Mouse (Mus musculus) neural tube, embryonic 14.5 days (tissue): ENCODE results near the gene Psmg3. TPM values are rescaled to one million over a fixed set of nuclear protein-coding genes. Genes with fewer than 3 reads are reported as not detected.

Source experiments
- ATAC-seq: fragments of 200-750 bp; cut with Nextera tagmentation; 2 replicates; pipeline ENCODE4 v1.8.0; 2017; ENCODE audit warnings: low read depth, mild to moderate bottlenecking, moderate TSS enrichment, moderate library complexity
- H3K27ac ChIP-seq: fragments of 300-500 bp; sonication (generic); 2 replicates; pipeline ENCODE4 v1.5.1; 2014; ENCODE audit warnings: low read depth, mild to moderate bottlenecking, control low read depth, low read length, moderate library complexity, mixed read lengths
- H3K27me3 ChIP-seq: fragments of 300-500 bp; sonication (generic); 2 replicates; pipeline ENCODE4 v1.6.1; 2014; ENCODE audit warnings: low read length; ENCODE audit not compliant: control insufficient read depth, insufficient read depth
- H3K36me3 ChIP-seq: fragments of 300-500 bp; sonication (generic); 2 replicates; pipeline ENCODE4 v1.6.1; 2014; ENCODE audit warnings: low read length, mixed read lengths; ENCODE audit not compliant: control insufficient read depth, insufficient read depth
- H3K4me1 ChIP-seq: fragments of 300-500 bp; sonication (generic); 2 replicates; pipeline ENCODE4 v1.6.1; 2014; ENCODE audit warnings: low read length; ENCODE audit not compliant: control insufficient read depth, insufficient read depth
- H3K4me2 ChIP-seq: fragments of 300-500 bp; sonication (generic); 2 replicates; pipeline ENCODE4 v1.6.1; 2014; ENCODE audit warnings: mild to moderate bottlenecking, low read depth, low read length, control low read depth
- H3K4me3 ChIP-seq: fragments of 300-500 bp; sonication (generic); 2 replicates; pipeline ENCODE4 v1.5.1; 2014; ENCODE audit warnings: low read depth, low read length, control low read depth, mixed read lengths
- H3K9ac ChIP-seq: fragments of 300-500 bp; sonication (generic); replicated peaks from 2 replicates; pipeline ENCODE4 v1.6.1; 2014; ENCODE audit warnings: low read depth, mild to moderate bottlenecking, control low read depth, low read length, mixed read lengths
- H3K9me3 ChIP-seq: fragments of 300-500 bp; sonication (generic); 2 replicates; pipeline ENCODE4 v1.6.1; 2016; ENCODE audit warnings: low read length; ENCODE audit not compliant: control insufficient read depth
- WGBS: fragments of 180-500 bp; shearing (Covaris S2); extraction: QIAGEN DNeasy Blood & Tissue Kit; methylation state at CpG from one replicate; pipeline ENCODE4 v1.1.7; 2014; 5-methylcytosine and 5-hydroxymethylcytosine counted together
- polyA plus RNA-seq: library from polyadenylated mRNA; unstranded; fragments of >200 nt; fragmentation: Nextera tagmentation; extraction: Ambion mirVana; gene quantifications from 2 replicates; pipeline ENCODE4 v1.2.1, GENCODE M21; 2014

Gene Psmg3
- polyA plus RNA-seq, 1 experiment from 2014 or later = 71.1 TPM

DNA sequence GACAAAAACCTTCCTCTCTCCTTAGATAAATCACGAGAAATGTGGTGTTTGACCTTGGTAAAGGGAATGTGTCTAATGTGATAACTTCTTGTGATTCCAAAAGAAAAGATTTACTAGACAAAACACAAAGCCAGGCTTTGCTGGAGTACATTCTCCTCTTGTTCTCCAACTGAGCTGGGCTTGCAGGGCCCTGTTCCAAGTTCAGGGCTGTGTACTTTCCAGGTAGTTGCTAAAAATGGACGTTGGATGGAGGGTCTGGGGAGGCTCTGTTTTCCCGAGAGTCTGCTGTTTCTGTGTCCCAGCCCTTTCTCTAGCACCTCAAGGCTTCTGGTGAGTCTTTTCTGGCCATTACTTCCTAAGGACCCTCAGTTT lies 33.7 kb downstream of the Psmg3 start:
- Histone ChIP-seq H3K4me2 (peak overlapping the region; percentile 100; the same call in 1 of the 2 replicates), H3K27me3 (no peaks in the 10 kb centered on the region), H3K36me3 (no peaks in the 10 kb centered on the region), H3K27ac (no peak overlapping the region), H3K4me1 (peaks cover 35% of the 10 kb centered on the region), H3K9me3 (no peaks in the 10 kb centered on the region), H3K9ac (0 out of 2 replicates have a peak overlapping the region, but pooled peaks have one; percentile 21), H3K4me3 (no peak overlapping the region)
- ATAC-seq = no peak
- WGBS = 57% methylated on average over 3 of the region's 3 CpGs

DNA sequence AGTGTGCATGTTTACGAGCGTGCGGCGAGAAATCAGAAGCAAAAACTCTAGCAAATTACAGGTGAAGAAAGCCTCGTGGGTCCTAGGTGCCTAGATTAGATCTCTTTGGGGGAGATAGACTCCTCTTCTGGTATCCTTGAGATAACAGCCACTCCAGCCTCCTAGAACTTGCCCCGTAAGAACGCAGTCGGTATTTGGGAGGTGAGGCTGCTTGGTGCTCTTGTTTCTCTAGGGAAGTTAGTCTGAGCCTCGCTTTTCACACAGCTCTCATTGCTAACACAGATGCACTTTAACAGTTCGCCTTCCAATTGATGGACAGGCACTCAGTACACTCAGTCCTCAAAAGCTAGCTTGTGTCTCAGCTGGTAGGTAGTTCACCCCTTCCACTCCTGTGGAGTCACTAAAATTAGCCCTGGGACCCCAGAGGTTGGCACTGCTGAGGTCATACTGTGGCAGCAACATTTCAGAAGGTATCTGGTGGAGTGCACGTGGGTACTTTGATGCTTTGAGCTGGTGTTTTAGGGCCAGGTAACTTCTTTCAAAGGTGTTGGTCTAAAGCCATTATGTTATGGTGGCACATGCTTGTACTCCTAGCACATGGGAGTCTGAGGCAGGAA lies 34.4 kb downstream of the Psmg3 start:
- 18% methylated on average over 11 of the region's 11 CpGs for WGBS
- ATAC-seq = no peak
- no peak overlapping the region for H3K27ac ChIP-seq

DNA sequence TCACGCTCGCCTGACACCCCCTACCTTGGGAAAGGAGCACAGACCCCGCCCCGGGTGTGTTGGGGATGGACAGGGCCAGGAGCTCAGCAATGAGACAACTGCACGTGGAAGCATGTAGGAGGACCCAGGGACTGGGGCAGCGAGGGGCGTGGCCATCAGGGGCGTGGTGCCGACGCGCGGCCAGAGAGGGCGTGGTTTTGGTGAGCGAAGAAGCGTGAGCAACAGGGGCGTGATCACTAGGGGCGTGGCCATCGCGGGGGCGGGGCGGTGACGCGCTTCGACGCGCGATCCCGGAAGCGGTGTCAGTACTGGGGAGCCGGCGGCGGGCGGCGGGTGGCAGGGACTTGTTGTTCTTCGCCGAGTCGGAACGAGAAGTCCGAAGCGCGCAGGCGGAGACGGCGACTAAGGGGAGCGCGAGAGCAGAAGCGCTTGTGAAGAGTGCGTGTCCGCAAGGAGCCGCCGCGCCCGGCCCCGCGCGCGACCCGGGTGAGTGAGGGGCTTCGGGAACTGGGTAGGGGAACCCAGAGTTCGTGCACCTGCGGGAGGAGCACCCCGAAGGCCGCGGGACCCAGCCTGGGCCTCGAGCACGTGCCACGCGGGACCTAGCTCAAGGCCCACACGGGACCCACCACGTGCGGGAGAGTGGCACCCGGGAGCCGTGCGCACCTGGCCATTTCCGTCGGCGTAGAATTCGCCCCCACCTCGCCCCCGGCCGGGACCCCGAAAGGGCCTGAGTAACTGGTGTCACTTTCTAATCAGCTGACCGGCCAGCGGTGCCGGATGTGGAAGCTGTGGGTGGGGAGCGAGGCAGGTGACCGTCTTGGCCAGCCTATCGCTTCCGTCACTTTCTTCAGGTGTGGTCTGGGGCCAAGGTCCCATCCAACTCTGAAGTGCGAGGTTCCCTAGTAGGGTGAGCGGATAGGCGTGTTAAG lies 35.2 kb downstream of the Psmg3 start, which contains the start of gene Mafk:
Gene Mafk (plus strand): TSS at position 287 of the 932 bp plus-strand sequence.
- WGBS = under 1% methylated on average over 92 of the region's 92 CpGs
- H3K4me1 ChIP-seq = peaks cover 21% of the 10 kb centered on the region
- no peaks in the 10 kb centered on the region for H3K27me3 ChIP-seq
- peak within 1 kb of the TSS; percentile 75 for H3K4me3 ChIP-seq
- H3K9me3 ChIP-seq = no peaks in the 10 kb centered on the region
- H3K9ac ChIP-seq = peak within 1 kb of the TSS; percentile 67
- ATAC-seq = peak; percentile 84
- H3K27ac ChIP-seq = 0 out of 2 replicates have a peak within 1 kb of the TSS, but pooled peaks have one; percentile 22
- peak within 1 kb of the TSS; percentile 100 for H3K4me2 ChIP-seq
- no peaks in the 10 kb centered on the region for H3K36me3 ChIP-seq

More for the DNA sequence above, 34.4 kb downstream of the Psmg3 start:
- Histone ChIP-seq H3K4me2 (peak overlapping the region; percentile 100), H3K27me3 (no peaks in the 10 kb centered on the region), H3K4me1 (peaks cover 28% of the 10 kb centered on the region), H3K9ac (peak overlapping the region; percentile 67), H3K4me3 (peak overlapping the region; percentile 75), H3K9me3 (no peaks in the 10 kb centered on the region), H3K36me3 (no peaks in the 10 kb centered on the region)

DNA sequence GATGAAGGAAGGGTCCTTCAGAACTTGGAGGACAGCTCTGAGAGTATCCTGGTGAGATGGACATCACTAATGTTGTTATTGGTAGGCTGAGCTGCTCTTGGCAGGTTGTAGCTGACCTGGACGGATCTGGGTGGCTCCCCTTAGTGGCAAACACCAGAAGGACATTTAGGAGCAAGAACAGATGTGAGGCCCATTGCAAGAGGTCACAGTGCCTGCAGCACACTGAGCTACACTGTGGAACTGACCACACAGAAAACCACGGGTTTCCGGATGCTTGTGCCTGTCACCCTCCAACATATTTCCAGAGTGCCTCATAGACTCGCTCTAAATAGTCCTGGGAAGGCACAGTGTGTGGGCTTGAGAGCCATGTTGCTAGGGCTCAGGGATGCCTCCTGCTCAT lies 37.2 kb downstream of the Psmg3 start:
- no peaks in the 10 kb centered on the region for H3K27me3 ChIP-seq
- no peak for ATAC-seq
- H3K4me2 ChIP-seq = no peak overlapping the region
- WGBS = 65% methylated on average over 4 of the region's 4 CpGs
- no peaks in the 10 kb centered on the region for H3K36me3 ChIP-seq
- H3K4me3 ChIP-seq = no peak overlapping the region
- no peak overlapping the region for H3K27ac ChIP-seq
- H3K9me3 ChIP-seq = no peaks in the 10 kb centered on the region
- peaks cover 14% of the 10 kb centered on the region for H3K4me1 ChIP-seq
- H3K9ac ChIP-seq = no peak overlapping the region

DNA sequence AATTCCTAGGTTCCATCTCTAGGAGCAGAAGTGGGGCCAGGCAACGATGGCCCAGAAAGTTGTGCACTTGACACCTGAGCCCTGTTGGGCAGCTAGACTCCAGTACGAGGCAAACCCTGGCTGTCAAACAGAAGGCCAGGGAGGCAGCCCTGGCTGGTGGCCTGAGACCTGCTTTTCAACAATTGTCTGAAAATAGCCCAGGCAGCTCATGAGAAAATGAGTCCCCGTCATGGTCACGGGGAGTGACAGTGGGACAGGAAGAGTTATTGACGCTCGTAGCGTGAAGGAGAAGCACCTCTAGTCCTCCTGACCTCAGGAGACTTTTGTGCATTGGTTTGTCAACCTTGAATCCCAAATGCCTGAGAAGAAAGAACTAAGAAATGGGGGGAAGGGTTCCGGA lies 45.3 kb downstream of the Psmg3 start:
- no peak for ATAC-seq
- Histone ChIP-seq H3K9ac (no peak overlapping the region), H3K27ac (no peak overlapping the region), H3K9me3 (no peaks in the 10 kb centered on the region), H3K36me3 (no peaks in the 10 kb centered on the region), H3K4me2 (no peak overlapping the region), H3K27me3 (no peaks in the 10 kb centered on the region), H3K4me3 (no peak overlapping the region), H3K4me1 (no peaks in the 10 kb centered on the region)
- WGBS = 81% methylated on average over 8 of the region's 8 CpGs

DNA sequence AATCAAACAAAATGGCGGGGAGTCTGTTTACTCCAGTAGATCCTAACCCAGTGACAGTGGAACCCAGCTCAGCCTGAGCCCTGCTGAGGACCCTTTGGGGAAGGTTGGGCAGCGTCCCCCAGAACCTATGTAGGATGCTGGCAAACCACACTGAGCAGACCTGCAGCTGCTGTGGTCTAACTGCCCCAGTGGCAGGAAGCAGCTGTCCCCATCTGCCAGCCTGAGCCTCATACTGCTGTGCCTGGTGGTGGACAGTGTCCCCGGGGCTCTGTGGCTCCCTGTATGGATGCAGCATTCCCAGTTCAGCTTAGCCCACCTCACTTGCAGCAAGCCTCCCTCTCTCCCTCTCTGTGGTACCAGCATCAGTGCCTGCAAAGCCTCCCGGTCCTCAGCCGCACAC lies 49.7 kb downstream of the Psmg3 start:
- Histone ChIP-seq H3K9ac (no peak overlapping the region), H3K27me3 (no peaks in the 10 kb centered on the region), H3K27ac (no peak overlapping the region), H3K36me3 (0 out of 2 replicates have a peak, but pooled peaks cover 11% of the 10 kb centered on the region), H3K4me2 (no peak overlapping the region), H3K4me1 (peaks cover 6% of the 10 kb centered on the region), H3K9me3 (no peaks in the 10 kb centered on the region), H3K4me3 (no peak overlapping the region)
- no peak for ATAC-seq
- WGBS = 86% methylated on average over 5 of the region's 5 CpGs

DNA sequence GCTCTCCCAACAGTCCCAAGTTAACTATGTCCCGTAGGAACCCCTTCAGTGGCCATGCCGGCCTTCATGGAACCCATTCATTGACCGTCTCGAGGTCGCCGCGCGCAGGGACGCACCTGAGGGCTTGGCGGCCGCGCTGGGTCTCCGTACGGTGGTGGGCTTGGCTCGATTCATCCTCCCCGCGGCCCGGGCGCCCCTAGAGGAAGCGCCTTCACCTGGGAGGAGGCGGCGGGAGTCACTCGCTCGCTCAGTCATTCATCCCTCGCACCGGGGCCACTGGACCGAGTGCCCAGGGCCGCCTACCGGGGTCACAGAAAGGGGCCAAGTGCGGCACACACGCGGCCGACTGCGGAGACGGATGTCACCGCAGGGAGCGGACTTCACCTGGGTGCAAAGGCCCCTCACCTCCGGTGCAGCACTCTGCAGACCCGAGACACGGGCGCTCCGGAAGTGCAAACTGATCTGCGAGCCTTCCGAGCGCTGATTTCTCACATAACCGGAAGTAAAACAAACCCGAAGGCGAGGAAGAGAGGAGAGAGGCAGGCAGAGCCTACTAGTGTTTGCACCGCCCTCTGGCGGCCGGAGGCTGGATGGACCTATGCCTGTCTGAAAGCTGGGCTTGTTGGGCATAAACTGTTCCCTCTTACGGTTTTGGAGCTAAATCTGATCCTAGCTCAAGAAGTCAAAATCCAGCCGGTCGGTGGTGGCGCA lies 51.3 kb downstream of the Psmg3 start, which contains the start of gene Ints1:
Gene Ints1 (minus strand): TSS at position 459 of the 711 bp plus-strand sequence.
- peaks cover 26% of the 10 kb centered on the region for H3K36me3 ChIP-seq
- H3K27ac ChIP-seq = no peak within 1 kb of the TSS
- H3K9me3 ChIP-seq = no peaks in the 10 kb centered on the region
- peak; percentile 91 for ATAC-seq
- H3K9ac ChIP-seq = peak within 1 kb of the TSS; percentile 83
- under 1% methylated on average over 55 of the region's 55 CpGs for WGBS
- peaks cover 6% of the 10 kb centered on the region for H3K4me1 ChIP-seq
- peak within 1 kb of the TSS; percentile 57 for H3K4me3 ChIP-seq
- peak within 1 kb of the TSS; percentile 97 for H3K4me2 ChIP-seq
- no peaks in the 10 kb centered on the region for H3K27me3 ChIP-seq
